Mouse (Mus musculus) retina, adult 2 months (tissue): ENCODE data around the gene Phb2.
A peak's percentile ranks its signal among the peaks of the same experiment; 100 is the strongest.

ENCODE experiments used
- DNase-seq: peaks from one replicate; pipeline ENCODE4 v3.0.0-alpha.2; 2012; ENCODE audit warnings: low read depth, low spot score

Phb2 gene

DNA sequence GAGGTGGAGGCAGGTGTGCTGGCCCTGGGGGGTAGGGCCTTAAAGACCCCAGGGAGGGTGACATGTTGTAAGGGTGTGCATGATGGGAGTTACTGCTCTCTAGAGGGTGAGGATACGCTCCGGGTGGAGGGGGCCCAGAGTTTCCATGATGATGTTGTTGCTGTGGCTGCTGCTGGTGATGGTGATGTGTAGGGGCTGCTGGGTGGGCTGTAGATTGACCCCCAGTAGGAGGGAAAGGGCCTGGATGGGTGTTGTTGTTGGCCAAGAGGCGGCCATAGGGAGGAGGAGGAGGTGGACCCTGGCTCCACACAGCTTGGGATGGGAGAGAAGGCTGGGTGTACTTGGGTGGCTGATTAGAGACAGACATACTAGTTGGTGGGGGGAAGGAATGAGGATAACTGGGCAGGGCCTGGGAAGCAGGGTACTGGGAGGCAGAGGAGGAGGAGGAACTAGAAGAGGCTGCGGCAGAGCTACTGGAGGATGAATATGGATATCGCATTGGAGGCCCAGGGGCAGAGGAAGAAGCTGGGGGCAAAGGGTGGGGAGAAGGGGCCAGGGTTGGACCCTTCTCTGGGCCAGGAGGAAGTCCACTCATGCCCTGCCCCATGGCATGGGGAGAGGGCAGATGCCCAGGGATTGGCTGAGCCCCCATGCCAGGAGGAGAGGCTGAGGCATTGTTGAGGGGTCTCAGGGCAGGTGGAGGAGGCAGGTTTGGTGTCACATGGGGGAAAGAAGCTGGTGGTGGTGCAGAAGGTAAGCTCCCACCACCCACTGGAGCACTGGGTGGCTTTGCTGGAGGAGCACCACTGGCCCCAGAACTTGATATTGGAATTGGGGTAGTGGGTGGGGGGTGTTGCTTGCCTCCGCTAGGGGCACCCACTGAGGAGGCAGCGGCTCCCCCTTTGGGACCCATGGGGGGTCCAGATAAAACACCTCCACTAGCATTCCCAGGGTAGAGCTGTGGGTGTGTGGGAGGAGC, 34.8 kb downstream of the Phb2 start:
- DNase-seq: no peak

DNA sequence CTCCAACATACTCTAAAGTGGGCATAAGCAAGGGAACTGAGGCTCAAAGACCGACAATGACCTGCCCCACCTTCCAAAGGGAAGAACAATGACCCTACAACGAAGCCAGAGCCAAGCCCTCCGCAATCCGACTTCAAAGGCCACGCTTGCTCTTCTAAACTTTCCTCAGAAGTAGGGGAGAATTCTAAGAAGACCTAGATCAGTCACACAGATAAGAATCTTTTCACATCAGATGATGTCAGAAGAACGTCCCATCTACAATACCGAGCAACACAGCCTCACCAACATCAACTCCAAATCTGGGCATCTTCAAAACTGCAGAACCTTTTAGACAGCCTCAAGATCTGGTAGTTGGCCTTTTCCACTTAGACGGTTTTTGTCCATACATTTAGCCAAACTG, 38.3 kb downstream of the Phb2 start:
- DNase-seq: no peak

DNA sequence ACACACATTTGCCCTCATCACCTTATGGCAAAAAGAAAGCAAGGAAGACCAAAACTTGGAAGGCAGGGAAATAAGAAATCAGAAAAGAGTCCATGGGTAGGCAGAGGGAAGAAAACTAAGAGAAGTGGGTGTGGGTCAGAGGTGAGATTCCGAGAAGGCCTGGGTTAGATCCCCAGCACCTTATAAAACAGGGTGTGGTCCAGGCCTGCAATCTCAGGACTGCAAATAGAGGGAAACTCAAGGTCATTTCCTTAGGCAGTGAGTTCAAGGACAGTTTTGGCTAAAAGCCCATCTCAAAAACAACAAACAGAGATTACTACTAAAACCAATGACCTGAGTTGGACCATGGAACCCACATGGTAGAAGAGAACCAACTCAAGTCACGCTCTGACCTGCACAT, 41.7 kb downstream of the Phb2 start:
- DNase-seq: no peak

DNA sequence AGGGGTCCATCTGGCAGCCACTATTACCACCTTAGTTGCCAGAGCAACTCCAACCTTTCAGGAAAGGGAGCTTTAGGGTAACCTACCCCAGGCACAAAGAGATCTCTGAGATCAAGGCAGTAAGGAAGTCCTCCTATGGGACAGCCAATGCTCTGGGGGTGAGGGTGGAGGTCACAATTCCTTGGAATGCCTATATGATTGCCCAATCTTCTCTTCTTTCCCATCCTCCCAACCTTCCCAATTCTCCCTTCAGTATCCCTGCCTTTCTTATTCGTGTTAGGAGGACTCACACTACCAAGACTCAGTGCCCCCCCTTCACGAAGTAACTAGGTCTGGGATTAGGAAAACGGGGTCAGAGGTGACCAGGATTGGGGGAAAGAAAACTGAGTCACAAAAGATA, 43.2 kb downstream of the Phb2 start:
- no peak for DNase-seq

DNA sequence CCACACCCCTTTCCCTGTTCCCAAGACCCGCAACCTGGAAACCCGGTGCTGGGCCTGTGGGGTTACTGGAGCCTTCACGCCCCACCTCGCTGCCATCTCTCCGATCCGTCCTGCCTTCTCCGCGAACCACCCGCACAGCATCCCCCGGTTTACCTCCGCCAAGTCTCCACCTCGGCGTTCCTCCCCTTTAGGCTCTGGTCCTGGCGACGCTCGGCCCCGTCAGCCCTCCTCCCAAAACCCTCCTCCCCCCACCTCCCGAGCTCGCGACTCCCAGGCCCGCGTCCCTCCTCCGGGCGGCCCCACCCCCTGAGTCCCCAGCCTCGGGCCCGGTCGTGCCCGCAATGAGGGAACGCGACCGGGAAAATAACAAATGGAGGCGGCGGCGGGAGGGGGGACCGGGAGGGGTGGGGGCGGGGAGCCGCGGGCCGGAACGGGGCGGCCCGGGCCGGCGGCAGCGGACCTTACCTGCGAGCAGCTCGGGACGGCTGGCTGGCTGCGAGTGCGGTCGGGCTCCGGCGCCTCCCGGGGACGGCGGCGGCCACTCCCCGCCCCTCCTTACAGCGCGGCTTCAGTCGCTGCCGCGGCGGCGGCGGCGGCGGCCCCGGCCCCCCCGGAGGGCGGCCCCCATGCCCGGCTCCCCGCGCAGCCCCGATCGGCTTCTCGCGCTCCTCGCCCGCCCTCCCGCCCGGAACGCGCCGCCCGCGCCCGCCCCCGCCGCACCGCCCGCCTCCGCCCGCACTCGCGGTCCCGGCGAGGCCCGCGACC, 43.9 kb downstream of the Phb2 start, which contains the start of the genes Gm45234 and Atn1:
TSS of gene Gm45234 (minus strand) at position 191 of the 765 bp plus-strand sequence.
TSS of gene Atn1 (minus strand) at position 694 of the 765 bp plus-strand sequence.
- no peak for DNase-seq

DNA sequence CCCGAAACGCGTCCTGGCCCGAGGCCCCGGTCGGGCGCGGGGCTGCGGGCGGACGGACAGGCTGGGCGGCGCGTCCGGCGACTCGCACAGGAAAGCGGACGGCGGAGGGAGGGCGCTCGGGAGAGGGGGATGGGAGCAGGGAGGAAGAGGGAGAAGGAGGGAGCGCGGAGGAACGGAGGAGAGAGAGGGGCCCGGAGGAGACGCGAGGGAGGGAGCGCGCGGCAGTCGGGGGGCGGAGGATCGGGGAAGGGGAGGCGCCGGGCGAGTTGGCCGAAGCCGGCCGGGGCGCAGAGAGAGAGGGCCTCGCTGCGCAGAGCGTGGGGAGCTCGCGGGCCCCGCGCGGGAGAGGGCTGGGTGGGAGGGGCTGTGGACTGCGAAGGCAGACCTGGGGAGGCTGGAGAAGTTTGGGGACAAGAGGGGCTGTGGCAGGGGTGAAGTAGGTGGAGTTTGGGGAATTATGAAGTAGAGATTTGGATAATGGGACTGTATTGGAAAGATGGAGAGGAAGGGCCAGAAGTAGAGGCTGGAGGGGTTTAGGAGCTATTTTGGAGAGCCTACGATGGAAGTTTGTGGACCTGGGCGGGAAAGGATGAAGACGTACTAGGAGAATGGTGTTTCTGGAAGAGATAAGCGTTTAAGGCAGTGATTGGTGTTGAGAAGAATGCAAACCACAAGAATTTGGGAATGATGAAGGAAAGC, 44.7 kb downstream of the Phb2 start:
- peak; percentile 57 for DNase-seq

DNA sequence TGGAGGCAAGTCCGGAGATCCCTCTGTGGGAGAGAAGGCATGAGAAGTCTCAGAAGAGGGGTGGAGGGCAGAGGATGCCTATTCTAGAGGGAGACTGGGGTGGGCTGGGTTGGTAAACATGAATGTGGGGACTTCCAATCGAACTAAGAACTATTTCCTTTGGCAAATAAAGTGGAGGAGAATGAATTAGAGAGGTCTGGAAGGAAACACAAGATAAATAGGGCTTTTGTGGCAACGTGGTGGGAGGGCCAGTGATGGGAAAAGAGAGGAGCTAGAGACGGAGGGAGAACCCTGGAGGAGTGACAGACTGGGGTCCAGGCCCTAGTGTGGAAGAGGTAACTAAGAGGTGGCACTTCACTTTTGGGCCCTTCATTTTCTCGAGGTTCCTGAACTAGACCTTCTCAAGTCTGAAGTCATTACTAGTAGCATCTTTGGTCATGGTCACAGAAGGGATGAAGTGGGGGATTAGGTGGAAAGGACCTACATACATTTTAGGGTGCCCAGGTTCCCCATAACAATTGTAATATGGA, 45.3 kb downstream of the Phb2 start:
- DNase-seq: no peak

DNA sequence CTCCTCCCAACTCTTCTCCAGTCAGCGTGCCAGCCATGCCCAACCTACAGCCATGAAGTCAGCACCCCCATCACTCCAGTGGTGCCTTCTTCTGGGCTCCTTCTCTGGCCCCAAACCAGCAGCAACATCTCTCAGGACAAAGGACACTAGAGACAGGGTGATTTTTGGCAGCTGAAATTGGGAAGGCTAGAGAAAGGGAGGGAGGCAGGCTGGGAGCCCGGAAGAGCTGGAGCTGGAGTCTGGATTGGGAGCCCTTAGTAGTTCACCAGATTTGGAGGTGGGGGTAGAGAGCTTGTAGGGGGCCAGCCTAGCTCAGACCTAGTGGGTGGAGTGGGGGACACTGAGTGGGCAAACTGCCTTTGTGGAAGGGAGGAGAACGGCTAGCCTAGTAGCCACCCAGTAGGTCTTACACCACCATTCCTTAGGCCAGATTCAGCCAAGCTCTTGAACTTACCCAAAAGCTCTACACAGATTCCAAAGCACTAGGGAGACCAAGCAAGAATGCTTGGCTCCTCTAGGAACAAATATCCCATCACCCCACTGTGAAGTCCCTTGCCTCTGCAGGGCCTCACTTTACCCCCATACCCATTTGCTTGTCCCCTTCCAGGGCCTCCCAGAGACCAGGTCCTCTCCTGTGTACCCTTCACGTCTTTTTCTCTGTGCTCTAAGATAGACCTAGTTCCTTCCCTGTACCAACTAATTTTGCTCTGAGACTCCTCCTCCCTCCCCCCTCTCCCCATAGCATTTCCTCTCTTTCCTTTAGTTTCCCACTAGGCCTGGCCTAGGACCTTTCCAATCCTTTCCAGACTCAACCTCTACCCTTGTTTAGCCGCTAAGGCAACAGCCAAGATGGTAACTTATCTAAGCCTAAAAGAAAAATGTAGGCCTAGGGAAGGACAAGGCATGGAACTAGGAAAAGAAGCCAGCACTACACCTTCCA, 46.0 kb downstream of the Phb2 start:
- DNase-seq: no peak

DNA sequence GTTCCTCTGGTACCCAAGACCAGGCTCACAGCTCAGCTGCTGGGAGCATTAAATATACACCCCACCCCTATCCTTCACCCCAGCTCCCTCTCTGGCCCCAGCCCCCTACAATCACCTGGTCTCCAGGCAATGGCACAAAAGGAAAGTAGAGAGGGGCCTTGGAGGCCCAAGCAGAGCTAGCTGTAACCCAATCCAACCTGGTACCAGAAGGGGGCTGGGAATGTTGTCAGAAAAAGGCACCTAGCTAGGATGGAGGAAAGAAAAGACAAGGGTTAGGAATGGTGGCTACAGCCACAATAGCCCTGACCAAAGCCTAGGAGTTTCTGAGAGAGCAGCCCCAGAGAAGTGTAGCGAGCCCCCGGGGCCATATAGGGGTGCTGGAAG, 46.7 kb downstream of the Phb2 start:
- DNase-seq: no peak

DNA sequence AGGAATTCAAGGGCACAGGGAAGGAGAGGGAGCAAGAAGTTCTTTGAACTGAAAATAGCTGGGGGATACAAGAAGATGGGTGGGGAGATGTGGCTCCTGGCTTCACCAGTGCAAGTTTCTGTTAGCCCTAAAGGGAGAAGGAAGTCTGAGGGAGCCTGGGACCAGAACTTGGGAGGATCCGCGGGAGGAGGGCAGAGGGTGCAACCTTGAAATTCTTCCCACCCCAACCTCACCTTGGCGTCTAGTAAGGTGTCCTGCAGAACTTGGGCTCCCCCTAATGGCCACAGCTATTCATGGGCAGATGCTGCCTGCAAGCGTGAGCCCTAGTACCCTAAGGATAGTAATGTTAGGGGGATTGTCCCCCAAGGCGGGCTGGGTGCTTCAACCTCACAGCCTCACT, 47.1 kb downstream of the Phb2 start:
- no peak for DNase-seq

DNA sequence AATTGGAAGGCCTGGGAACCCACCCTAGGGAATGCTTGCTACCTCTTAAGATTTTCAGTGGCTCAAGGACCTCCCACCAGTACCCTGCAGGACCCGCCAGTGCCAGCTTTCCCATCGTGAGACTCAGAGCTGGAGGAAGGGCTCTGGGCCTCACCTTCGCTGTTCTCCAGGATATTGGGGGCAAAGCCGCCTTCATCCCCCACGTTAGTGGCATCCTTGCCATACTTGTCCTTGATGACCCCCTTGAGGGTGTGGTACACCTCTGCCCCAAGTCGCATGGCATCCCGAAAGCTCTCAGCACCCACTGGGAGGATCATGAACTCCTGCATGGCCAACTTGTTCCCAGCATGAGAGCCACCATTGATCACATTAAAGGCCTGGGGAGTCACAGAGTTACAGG, 53.8 kb downstream of the Phb2 start:
- DNase-seq: no peak
